ENCODE assay signal across 34 mouse cellular contexts in the genomic region with DNA sequence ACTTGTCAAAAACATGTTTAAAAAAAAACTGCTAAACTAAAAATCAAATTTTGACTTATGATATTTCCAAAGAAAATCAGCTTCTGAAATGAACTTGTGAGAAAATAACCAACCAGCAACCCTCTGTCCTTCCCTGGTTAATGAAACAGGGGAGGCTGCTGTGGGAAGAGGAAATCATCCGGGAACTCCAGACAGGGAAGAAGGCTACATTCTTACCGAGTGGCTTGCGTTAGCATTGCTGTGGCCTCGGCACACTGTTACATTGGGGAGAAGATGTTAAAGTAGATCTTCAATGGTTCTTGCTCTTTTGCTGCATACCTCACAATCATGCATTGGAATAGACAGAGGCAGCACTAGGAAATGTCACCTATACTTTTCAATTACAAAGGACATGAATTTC.
"Had no signal": no experiment of that assay in that cellular context is flagged by ENCODE, and none has a peak within 500 bp of the region (broad histone marks: within the 10 kb centered on the region; RNA-seq: fewer than 3 reads in every experiment).

No protein-coding gene starts in this region.

- H3K4me2 ChIP-seq: heart, embryonic 11.5 days; heart, embryonic 12.5 days; heart, embryonic 13.5 days; heart, embryonic 15.5 days; hindbrain, embryonic 12.5 days; hindbrain, embryonic 13.5 days; hindbrain, embryonic 14.5 days; hindbrain, embryonic 15.5 days; intestine, embryonic 15.5 days; kidney, embryonic 15.5 days had no signal

- H3K4me1 ChIP-seq: hindbrain, embryonic 10.5 days; hindbrain, embryonic 12.5 days; hindbrain, embryonic 13.5 days; hindbrain, embryonic 15.5 days; intestine, embryonic 15.5 days; kidney, embryonic 15.5 days had no signal

- H3K27me3 ChIP-seq: heart, embryonic 12.5 days; heart, embryonic 13.5 days; heart, embryonic 15.5 days; hindbrain, embryonic 12.5 days; hindbrain, embryonic 13.5 days; hindbrain, embryonic 15.5 days; intestine, embryonic 15.5 days; kidney, embryonic 15.5 days had no signal

- H3K4me3 ChIP-seq: heart, embryonic 10.5 days; heart, embryonic 12.5 days; heart, embryonic 13.5 days; heart, embryonic 15.5 days; hindbrain, embryonic 10.5 days; hindbrain, embryonic 12.5 days; hindbrain, embryonic 13.5 days; hindbrain, embryonic 15.5 days; intestine, embryonic 15.5 days; kidney, embryonic 15.5 days; layer of hippocampus, adult 2 months had no signal

- H3K36me3 ChIP-seq: heart, embryonic 10.5 days; heart, embryonic 12.5 days; heart, embryonic 13.5 days; heart, embryonic 15.5 days; hindbrain, embryonic 12.5 days; hindbrain, embryonic 13.5 days; hindbrain, embryonic 15.5 days; intestine, embryonic 15.5 days; kidney, embryonic 15.5 days had no signal

- ATAC-seq: hindbrain, embryonic 16.5 days; hindbrain, postnatal 0 days; inflammation-experienced regulatory T-cells, adult 6 months; intestine, embryonic 15.5 days; intestine, embryonic 16.5 days; intestine, postnatal 0 days had no signal

- H3K9me3 ChIP-seq: heart, embryonic 10.5 days; heart, embryonic 12.5 days; heart, embryonic 13.5 days; heart, embryonic 15.5 days; hindbrain, embryonic 10.5 days; hindbrain, embryonic 12.5 days; hindbrain, embryonic 13.5 days; hindbrain, embryonic 15.5 days; intestine, embryonic 15.5 days; kidney, embryonic 15.5 days had no signal

- H3K9ac ChIP-seq: heart, embryonic 12.5 days; heart, embryonic 13.5 days; heart, embryonic 15.5 days; hindbrain, embryonic 12.5 days; hindbrain, embryonic 13.5 days; hindbrain, embryonic 14.5 days; hindbrain, embryonic 15.5 days; intestine, embryonic 15.5 days; kidney, embryonic 15.5 days had no signal

- DNase-seq: heart, postnatal 14 days; heart, postnatal 36 days; heart, postnatal 4 days; kidney, adult 11 months; kidney, adult 18-20 months; kidney, adult 2 months; kidney, adult 8-10 months; kidney, adult 9 months; kidney, postnatal 10 days; kidney, postnatal 14 days; kidney, postnatal 25 days; kidney, postnatal 36 days; kidney, postnatal 4 days; layer of hippocampus, adult 9-11 months; layer of hippocampus, postnatal 36 days had no signal

- H3K27ac ChIP-seq: heart, embryonic 10.5 days; heart, embryonic 13.5 days; heart, embryonic 15.5 days; hindbrain, embryonic 10.5 days; hindbrain, embryonic 12.5 days; hindbrain, embryonic 13.5 days; hindbrain, embryonic 14.5 days; hindbrain, embryonic 15.5 days; hindbrain, postnatal 0 days; intestine, embryonic 15.5 days; kidney, embryonic 15.5 days; kidney, postnatal 0 days; layer of hippocampus, adult 2 months had no signal
